Mouse (Mus musculus) lung, postnatal 0 days (tissue): ENCODE measurements at regions not wholly inside any gene's neighbourhood (a gene's known extent, or its start where the extent isn't known, plus 50 kb on each side); places are given as distances from the start of the nearest gene placed in this dataset.

Experiments used
- CTCF ChIP-seq: IDR thresholded peaks from 2 replicates; pipeline ENCODE4 v1.5.1; 2016; ENCODE audit warnings: antibody characterized with exemption, mild to moderate bottlenecking
- EP300 ChIP-seq: IDR thresholded peaks from 2 replicates; pipeline ENCODE4 v1.6.1; 2016; ENCODE audit warnings: antibody characterized with exemption, mild to moderate bottlenecking, control low read depth

DNA sequence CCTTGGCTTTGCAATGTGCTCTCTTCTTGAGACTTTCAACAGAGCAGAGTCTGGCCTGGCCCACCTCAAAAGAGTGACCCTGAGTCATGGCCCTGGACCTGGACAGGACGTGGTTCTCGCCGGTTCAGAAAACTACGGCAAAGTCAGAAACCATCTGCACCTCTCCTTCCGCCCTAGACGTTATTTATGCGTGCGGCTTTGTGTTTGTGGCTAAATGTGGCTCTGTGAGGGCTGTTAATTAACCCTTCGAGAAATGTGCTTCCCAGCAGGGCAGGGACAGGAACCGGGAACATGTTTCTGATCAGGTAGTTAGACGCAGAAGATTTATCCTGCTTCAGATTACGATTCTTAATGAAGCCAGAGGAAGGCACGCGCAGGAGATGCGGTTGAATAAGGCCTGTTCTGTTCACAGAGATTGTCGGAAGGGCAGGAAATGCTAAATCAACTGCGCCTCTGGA lies 137.6 kb upstream of the Haao start:
- TF ChIP-seq CTCF = no peak
- no peak for TF ChIP-seq EP300
